Mouse (Mus musculus) neural tube, embryonic 11.5 days (tissue): ENCODE data around the gene Ddah1. TPM values are rescaled to one million over a fixed set of nuclear protein-coding genes. Genes with fewer than 3 reads are reported as not detected.

Experiments
- ATAC-seq: fragments of 200-750 bp; cut with Nextera tagmentation; 2 replicates; pipeline ENCODE4 v1.8.0; 2017; ENCODE audit warnings: moderate number of reproducible peaks, mild to moderate bottlenecking, moderate TSS enrichment, moderate library complexity; ENCODE audit not compliant: insufficient read depth, low FRiP score, low TSS enrichment
- DNase-seq: peaks from one replicate; pipeline ENCODE4 v3.0.0-alpha.2; 2015; ENCODE audit warnings: low spot score
- H3K27ac ChIP-seq: fragments of 300-500 bp; sonication (generic); 2 replicates; pipeline ENCODE4 v1.5.1; 2014; ENCODE audit warnings: low read depth, mild to moderate bottlenecking, low read length
- H3K27me3 ChIP-seq: fragments of 300-500 bp; sonication (generic); 2 replicates; pipeline ENCODE4 v1.6.1; 2014; ENCODE audit warnings: mild to moderate bottlenecking, low read length, mixed read lengths; ENCODE audit not compliant: control insufficient read depth, insufficient read depth
- H3K36me3 ChIP-seq: fragments of 300-500 bp; sonication (generic); 2 replicates; pipeline ENCODE4 v1.6.1; 2014; ENCODE audit warnings: mild to moderate bottlenecking, low read length, moderate library complexity, mixed read lengths; ENCODE audit not compliant: control insufficient read depth, insufficient read depth
- H3K4me1 ChIP-seq: fragments of 300-500 bp; sonication (generic); 2 replicates; pipeline ENCODE4 v1.6.1; 2014; ENCODE audit warnings: low read length, mixed read lengths; ENCODE audit not compliant: control insufficient read depth, insufficient read depth
- H3K4me2 ChIP-seq: fragments of 300-500 bp; sonication (generic); 2 replicates; pipeline ENCODE4 v1.6.1; 2014; ENCODE audit warnings: low read depth, mild to moderate bottlenecking, moderate library complexity
- H3K4me3 ChIP-seq: fragments of 300-500 bp; sonication (generic); 2 replicates; pipeline ENCODE4 v1.5.1; 2014; ENCODE audit warnings: low read depth, low read length
- H3K9ac ChIP-seq: fragments of 300-500 bp; sonication (generic); 2 replicates; pipeline ENCODE4 v1.6.1; 2014; ENCODE audit warnings: mild to moderate bottlenecking, low read length
- H3K9me3 ChIP-seq: fragments of 300-500 bp; sonication (generic); 2 replicates; pipeline ENCODE4 v1.6.1; 2016; ENCODE audit warnings: low read length; ENCODE audit not compliant: control insufficient read depth
- WGBS: fragments of 180-500 bp; shearing (Covaris S2); extraction: QIAGEN DNeasy Blood & Tissue Kit; methylation state at CpG from one replicate; pipeline ENCODE4 v1.1.7; 2014; 5-methylcytosine and 5-hydroxymethylcytosine counted together
- polyA plus RNA-seq: library from polyadenylated mRNA; unstranded; fragments of >200 nt; fragmentation: Nextera tagmentation; extraction: Ambion mirVana; gene quantifications from 2 replicates; pipeline ENCODE4 v1.2.1, GENCODE M21; 2014

Ddah1 gene
- 39.6 and 43.5 TPM in 2 replicates for polyA plus RNA-seq

DNA sequence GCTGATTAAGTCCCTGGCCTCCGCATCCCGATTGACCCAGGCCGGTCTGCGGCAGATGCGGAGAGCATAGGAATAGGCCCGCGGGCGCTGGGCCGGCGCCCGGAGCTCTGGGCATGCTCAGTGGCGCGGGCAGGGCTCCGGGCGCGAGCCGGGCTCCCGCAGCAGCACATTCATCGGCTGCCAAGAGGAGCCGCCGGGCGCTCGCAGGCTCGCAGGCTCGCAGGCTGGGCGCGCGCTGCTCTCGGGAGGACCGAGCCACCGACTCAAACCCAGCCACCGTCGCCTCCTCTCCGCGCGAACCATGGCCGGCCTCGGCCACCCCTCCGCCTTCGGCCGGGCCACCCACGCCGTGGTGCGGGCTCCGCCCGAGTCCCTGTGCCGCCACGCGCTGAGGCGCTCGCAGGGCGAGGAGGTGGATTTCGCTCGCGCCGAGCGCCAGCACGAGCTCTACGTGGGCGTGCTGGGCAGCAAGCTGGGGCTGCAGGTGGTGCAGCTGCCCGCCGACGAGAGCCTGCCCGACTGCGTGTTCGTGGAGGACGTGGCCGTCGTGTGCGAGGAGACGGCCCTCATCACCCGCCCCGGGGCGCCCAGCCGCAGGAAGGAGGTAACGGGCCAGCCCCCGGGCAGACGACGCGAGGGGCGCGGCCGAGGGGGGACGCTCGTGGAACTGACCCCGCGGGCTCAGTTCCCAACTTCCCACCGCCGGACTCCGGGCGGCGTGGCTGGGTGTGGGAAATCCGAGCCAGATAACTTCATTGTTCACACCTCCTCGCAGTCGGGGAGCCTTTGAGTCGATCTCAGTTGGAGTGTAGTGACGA is at the start of gene Ddah1:
Gene Ddah1, plus strand, starts transcription at position 115 of the 818 bp plus-strand sequence.
- peak within 1 kb of the TSS; percentile 68 for H3K4me3 ChIP-seq
- H3K27me3 ChIP-seq, result peaks cover 5% of the 10 kb centered on the region; the same call in 1 of the 2 replicates
- H3K27ac ChIP-seq, result peak within 1 kb of the TSS; percentile 53; the same call in 1 of the 2 replicates
- DNase-seq, result peak; percentile 87
- H3K9ac ChIP-seq, result peak within 1 kb of the TSS; percentile 90
- H3K4me2 ChIP-seq, result peak within 1 kb of the TSS; percentile 98
- WGBS, result under 1% methylated on average over 91 of the region's 97 CpGs
- ATAC-seq, result peak; percentile 93
- H3K36me3 ChIP-seq, result no peaks in the 10 kb centered on the region
- H3K9me3 ChIP-seq, result no peaks in the 10 kb centered on the region
- H3K4me1 ChIP-seq, result 0 out of 2 replicates have a peak, but pooled peaks cover 2% of the 10 kb centered on the region

DNA sequence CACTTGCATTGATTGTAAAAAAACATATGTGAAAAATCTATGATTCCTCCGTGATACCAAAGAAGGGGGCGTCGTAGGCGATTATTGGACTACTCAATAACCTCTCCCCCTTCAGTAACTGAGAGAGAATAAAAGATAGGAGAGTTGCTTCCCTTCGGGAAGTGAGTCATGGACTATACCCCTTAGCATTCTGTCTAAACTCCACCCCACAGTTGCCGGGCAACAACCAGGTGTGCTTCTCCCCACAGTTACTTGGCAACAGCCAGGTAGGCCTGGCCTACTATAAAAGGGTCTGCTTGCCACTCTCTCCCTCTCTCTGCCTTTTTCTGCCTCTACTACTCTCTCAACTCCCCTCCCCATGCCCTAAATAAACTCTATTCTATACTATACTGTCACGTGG is 42.6 kb upstream of the Ddah1 start:
- no peak overlapping the region for H3K4me3 ChIP-seq
- no peak overlapping the region for H3K27ac ChIP-seq
- 93% methylated on average over 7 of the region's 7 CpGs for WGBS
- no peak overlapping the region for H3K9ac ChIP-seq
- DNase-seq (no peak), ATAC-seq (no peak)
- no peaks in the 10 kb centered on the region for H3K9me3 ChIP-seq
- H3K4me2 ChIP-seq, result no peak overlapping the region
- H3K36me3 ChIP-seq, result no peaks in the 10 kb centered on the region
- no peaks in the 10 kb centered on the region for H3K4me1 ChIP-seq
- no peaks in the 10 kb centered on the region for H3K27me3 ChIP-seq

DNA sequence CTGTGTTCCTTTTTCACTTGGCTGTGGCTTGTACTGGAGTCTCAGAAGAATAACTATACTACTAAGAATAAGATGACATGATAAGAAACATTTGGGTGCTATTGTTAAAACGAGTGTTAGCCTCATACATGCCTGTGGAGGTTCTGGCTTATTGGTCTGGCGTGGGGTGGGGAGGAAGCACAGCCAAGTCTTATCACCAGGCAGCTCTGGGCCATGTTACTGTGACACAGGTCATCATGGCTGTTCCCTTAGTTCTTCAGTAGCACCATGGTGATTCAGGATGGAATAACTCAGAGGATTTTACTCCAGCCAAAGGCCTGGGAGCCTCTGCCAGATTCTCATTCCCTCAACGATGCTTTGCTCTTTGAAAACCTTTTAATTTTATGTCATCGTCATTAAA is 38.8 kb upstream of the Ddah1 start:
- Histone ChIP-seq H3K9ac (no peak overlapping the region), H3K27me3 (no peaks in the 10 kb centered on the region), H3K9me3 (no peaks in the 10 kb centered on the region), H3K4me1 (no peaks in the 10 kb centered on the region), H3K27ac (no peak overlapping the region), H3K36me3 (no peaks in the 10 kb centered on the region), H3K4me3 (no peak overlapping the region), H3K4me2 (no peak overlapping the region)
- DNase-seq (no peak), ATAC-seq (no peak)
- WGBS, result 83% methylated on average over 4 of the region's 4 CpGs

DNA sequence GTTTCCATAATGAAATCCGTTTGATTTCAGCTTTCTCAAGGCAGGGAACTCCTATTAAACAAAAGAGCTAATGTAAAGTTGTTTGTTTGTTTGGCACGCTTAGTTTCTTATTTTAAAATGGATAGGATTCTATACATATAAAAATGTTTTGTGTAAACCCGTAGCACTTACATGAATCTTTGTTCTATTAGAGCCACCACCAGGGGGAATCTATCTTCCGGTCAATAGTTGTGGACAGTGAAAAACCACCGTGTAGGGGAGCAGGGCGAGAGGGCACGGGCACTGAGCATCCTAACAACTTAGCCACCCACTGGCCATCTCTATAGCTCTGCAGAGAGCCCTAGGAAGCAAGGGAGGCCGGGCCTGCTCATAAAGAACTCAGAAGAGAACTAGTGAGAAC is 33.4 kb upstream of the Ddah1 start:
- H3K4me1 ChIP-seq, result 0 out of 2 replicates have a peak, but pooled peaks cover 3% of the 10 kb centered on the region
- no peak overlapping the region for H3K27ac ChIP-seq
- DNase-seq, result no peak
- H3K4me3 ChIP-seq, result no peak overlapping the region
- 76% methylated on average over 8 of the region's 8 CpGs for WGBS
- H3K4me2 ChIP-seq, result no peak overlapping the region
- no peak overlapping the region for H3K9ac ChIP-seq
- H3K9me3 ChIP-seq, result no peaks in the 10 kb centered on the region
- H3K27me3 ChIP-seq, result no peaks in the 10 kb centered on the region
- H3K36me3 ChIP-seq, result no peaks in the 10 kb centered on the region
- ATAC-seq, result no peak

DNA sequence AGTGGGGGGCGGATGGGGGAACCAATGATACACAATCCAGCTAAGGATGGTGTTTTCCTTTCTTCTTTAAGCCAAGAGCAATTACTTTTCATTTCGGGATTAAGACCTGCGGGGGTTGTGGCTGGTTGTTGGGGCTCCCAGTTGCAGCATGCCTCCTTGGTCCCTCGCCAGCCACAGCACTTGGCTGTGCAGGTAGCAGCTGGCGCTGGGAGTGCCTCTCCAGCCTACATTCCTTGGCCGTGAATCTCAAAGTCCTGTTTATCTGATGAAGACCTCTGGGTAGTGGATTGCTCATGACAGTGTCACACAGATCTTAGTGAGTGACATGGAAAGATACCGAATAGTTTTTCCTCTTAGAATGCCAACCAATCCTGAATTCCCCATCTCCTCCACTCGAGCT is 30.1 kb upstream of the Ddah1 start:
- ATAC-seq (no peak), DNase-seq (no peak)
- Histone ChIP-seq H3K4me3 (no peak overlapping the region), H3K36me3 (no peaks in the 10 kb centered on the region), H3K4me2 (no peak overlapping the region), H3K27me3 (no peaks in the 10 kb centered on the region), H3K9me3 (no peaks in the 10 kb centered on the region), H3K27ac (no peak overlapping the region), H3K4me1 (0 out of 2 replicates have a peak, but pooled peaks cover 3% of the 10 kb centered on the region), H3K9ac (no peak overlapping the region)
- WGBS, result 76% methylated on average over 8 of the region's 8 CpGs

DNA sequence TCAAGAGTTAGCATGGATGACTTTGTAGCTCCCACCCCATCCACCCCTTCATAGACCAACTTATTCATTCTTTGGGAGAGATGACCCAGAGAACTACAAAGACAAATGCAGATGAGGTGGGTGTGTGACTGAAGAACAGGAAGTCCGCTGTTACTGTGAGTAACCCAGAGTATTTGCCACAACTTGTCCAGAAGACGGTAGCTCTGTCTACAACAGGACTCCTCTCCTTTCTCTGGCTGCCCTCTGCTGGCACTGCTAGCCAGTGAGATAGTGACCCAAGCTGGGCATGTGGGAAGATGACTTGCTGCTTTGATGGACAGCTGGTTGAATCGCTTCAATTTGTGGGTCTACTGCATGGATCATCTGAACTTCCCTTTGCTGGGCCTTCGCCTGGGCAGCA is 28.9 kb upstream of the Ddah1 start:
- Histone ChIP-seq H3K27me3 (no peaks in the 10 kb centered on the region), H3K4me3 (no peak overlapping the region), H3K4me2 (no peak overlapping the region), H3K36me3 (no peaks in the 10 kb centered on the region), H3K27ac (no peak overlapping the region; the same call in 1 of the 2 replicates), H3K4me1 (0 out of 2 replicates have a peak, but pooled peaks cover 3% of the 10 kb centered on the region), H3K9me3 (no peaks in the 10 kb centered on the region), H3K9ac (no peak overlapping the region)
- no peak for ATAC-seq
- DNase-seq, result peak; percentile 26
- WGBS, result 65% methylated on average over 4 of the region's 4 CpGs

DNA sequence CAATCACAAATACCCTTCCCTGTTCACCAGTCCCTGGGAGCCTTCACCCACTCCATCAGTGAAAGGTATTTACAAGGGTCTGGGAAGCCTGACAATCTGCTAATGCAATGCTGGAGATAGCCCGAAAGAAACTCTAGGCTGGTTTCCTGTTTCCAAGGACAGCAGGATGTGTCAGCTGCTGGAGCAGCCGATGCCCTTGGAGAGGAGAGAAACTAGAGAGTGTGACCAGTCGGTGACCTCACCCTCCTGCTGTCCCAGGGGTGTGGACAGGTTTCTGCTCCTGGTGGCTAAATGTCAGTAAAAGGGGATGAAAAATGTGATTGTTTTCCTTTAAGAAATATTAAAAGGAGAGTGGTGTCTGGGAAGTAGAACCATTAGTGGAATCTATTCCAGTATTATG is 28.4 kb upstream of the Ddah1 start:
- H3K9me3 ChIP-seq, result no peaks in the 10 kb centered on the region
- 20% methylated on average over 3 of the region's 3 CpGs for WGBS
- no peak overlapping the region for H3K4me2 ChIP-seq
- no peaks in the 10 kb centered on the region for H3K27me3 ChIP-seq
- no peak overlapping the region for H3K9ac ChIP-seq
- DNase-seq (peak; percentile 34), ATAC-seq (peak; percentile 31; the same call in 1 of the 2 replicates)
- no peak overlapping the region for H3K4me3 ChIP-seq
- no peak overlapping the region for H3K27ac ChIP-seq
- no peaks in the 10 kb centered on the region for H3K36me3 ChIP-seq
- 0 out of 2 replicates have a peak, but pooled peaks cover 3% of the 10 kb centered on the region for H3K4me1 ChIP-seq

DNA sequence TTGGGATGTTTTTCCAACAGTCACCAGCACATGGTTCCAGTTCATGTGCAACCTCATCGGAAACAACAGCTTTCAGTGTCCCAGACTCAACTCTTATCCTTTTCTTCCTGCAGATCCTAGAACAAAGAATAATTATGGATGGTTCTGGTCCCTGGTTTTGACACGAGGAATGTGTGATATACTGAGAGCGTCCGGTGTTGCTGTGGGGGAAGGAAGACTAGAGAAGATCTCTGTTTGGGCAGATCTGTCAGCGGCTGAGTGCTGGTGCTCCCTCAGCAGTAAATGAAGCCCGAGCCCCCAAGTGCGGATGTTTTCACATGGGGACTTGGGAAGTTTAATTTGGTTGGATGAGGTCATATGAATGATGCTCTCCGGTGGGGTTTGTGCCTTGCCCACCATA is 23.6 kb upstream of the Ddah1 start:
- Histone ChIP-seq H3K9ac (no peak overlapping the region), H3K27ac (no peak overlapping the region), H3K36me3 (no peaks in the 10 kb centered on the region), H3K4me2 (no peak overlapping the region), H3K4me3 (no peak overlapping the region), H3K9me3 (no peaks in the 10 kb centered on the region), H3K4me1 (no peaks in the 10 kb centered on the region), H3K27me3 (no peaks in the 10 kb centered on the region)
- WGBS, result 85% methylated on average over 8 of the region's 8 CpGs
- no peak for ATAC-seq
- no peak for DNase-seq

DNA sequence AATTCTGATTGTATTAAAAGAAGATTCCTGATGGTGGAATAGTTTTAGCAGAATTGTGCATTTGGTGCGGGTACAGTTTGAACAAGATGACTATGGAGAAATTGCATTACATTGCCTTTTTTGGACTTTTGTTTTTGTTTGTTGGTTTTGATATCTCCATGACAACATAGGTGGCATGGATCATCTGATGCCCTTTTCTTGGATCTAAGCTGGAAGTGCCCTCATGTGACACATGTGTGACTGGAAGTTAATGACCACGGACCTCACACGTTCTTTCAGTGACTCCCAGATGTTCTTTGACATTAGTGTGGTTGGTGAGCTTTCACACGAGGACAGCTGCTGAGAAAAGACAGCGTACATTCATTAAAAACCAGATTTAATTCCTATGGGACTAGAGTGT is 21.9 kb upstream of the Ddah1 start:
- Histone ChIP-seq H3K27me3 (no peaks in the 10 kb centered on the region), H3K9me3 (no peaks in the 10 kb centered on the region), H3K36me3 (no peaks in the 10 kb centered on the region), H3K4me1 (no peaks in the 10 kb centered on the region), H3K4me2 (no peak overlapping the region), H3K9ac (no peak overlapping the region), H3K27ac (no peak overlapping the region), H3K4me3 (no peak overlapping the region)
- ATAC-seq, result no peak
- no peak for DNase-seq
- WGBS, result 69% methylated on average over 5 of the region's 5 CpGs
